Mouse (Mus musculus) T-cell, adult 2 months (primary cell): ENCODE data around the gene Cmklr1.

Experiments used
- DNase-seq: peaks from one replicate; pipeline ENCODE4 v3.0.0; 2022; ENCODE audit warnings: low spot score

Cmklr1 gene

GRCm38 (mm10) chr5:113650035-113650865 is at the start of gene Cmklr1:
TSS of gene Cmklr1 (minus strand) at chr5:113650426.
- DNase-seq, result no peak

- DNase-seq, result no peak
Observed at GRCm38 (mm10) chr5:113694415-113694814, 44.2 kb upstream of the Cmklr1 start.

GRCm38 (mm10) chr5:113694000-113694399 is 43.8 kb upstream of the Cmklr1 start:
- DNase-seq, result no peak

- DNase-seq, result no peak
Observed at GRCm38 (mm10) chr5:113693196-113693755, 43.0 kb upstream of the Cmklr1 start.

- DNase-seq, result no peak
Observed at GRCm38 (mm10) chr5:113690866-113691265, 40.6 kb upstream of the Cmklr1 start.

GRCm38 (mm10) chr5:113690069-113690548 is 39.9 kb upstream of the Cmklr1 start:
- DNase-seq, result no peak

GRCm38 (mm10) chr5:113687514-113687913 is 37.3 kb upstream of the Cmklr1 start:
- no peak for DNase-seq

- DNase-seq, result no peak
Observed at GRCm38 (mm10) chr5:113685471-113685870, 35.2 kb upstream of the Cmklr1 start.

GRCm38 (mm10) chr5:113683246-113683645 is 33.0 kb upstream of the Cmklr1 start:
- DNase-seq, result no peak

GRCm38 (mm10) chr5:113682472-113682871 is 32.2 kb upstream of the Cmklr1 start:
- DNase-seq, result no peak

GRCm38 (mm10) chr5:113681219-113681618 is 31.0 kb upstream of the Cmklr1 start:
- no peak for DNase-seq

- DNase-seq, result no peak
Observed at GRCm38 (mm10) chr5:113679509-113679908, 29.3 kb upstream of the Cmklr1 start.

- no peak for DNase-seq
Observed at GRCm38 (mm10) chr5:113678743-113679452, 28.7 kb upstream of the Cmklr1 start.

- no peak for DNase-seq
Observed at GRCm38 (mm10) chr5:113677541-113677940, 27.3 kb upstream of the Cmklr1 start.

GRCm38 (mm10) chr5:113674851-113675250 is 24.6 kb upstream of the Cmklr1 start:
- no peak for DNase-seq

- peak; percentile 36 for DNase-seq
Observed at GRCm38 (mm10) chr5:113672456-113672855, 22.2 kb upstream of the Cmklr1 start.

- DNase-seq, result peak; percentile 79
Observed at GRCm38 (mm10) chr5:113670597-113670996, 20.4 kb upstream of the Cmklr1 start.

- no peak for DNase-seq
Observed at GRCm38 (mm10) chr5:113670110-113670509, 19.9 kb upstream of the Cmklr1 start.

- no peak for DNase-seq
Observed at GRCm38 (mm10) chr5:113664629-113665195, 14.5 kb upstream of the Cmklr1 start.

- DNase-seq, result no peak
Observed at GRCm38 (mm10) chr5:113664127-113664526, 13.9 kb upstream of the Cmklr1 start.

- no peak for DNase-seq
Observed at GRCm38 (mm10) chr5:113660872-113661271, 10.6 kb upstream of the Cmklr1 start.

GRCm38 (mm10) chr5:113654821-113655220 is 4.6 kb upstream of the Cmklr1 start:
- DNase-seq, result no peak
